Mouse (Mus musculus): ENCODE measurements around the gene Rab4a.

DNA sequence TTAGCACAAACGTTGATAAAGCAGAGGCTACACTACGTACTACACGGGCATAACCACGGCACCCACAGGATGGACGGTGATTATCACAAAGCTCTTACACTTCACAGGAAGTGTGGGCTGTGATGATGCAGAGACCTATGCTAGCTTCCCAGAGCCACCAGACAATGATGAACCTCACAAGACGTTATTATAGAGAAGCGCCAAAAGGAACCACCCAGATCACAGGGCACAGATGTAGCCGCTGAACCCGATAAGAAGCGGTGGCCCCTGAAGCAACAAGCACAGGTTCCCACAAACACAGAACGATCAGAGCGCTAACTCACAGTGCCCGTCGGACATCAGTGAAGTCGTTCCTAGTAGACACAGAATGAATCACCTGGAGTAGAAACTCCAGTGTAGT lies 7.9 kb upstream of the Rab4a start:
- TF ChIP-seq EP300 (IDR thresholded peaks at IDR 0.05; ENCODE audit: low read depth): peak; percentile 88
- TF ChIP-seq CTCF (IDR thresholded peaks at IDR 0.05; ENCODE audit: low read depth): no peak
